Mouse (Mus musculus) left cerebral cortex, adult 9 months (tissue): ENCODE results near the gene Lemd2.

Source experiments
- DNase-seq, 2 experiments: peaks; one replicate each; pipeline ENCODE4 v3.0.0; 2022; ENCODE audit warnings: low spot score in 2 of 2

The Lemd2 gene

DNA sequence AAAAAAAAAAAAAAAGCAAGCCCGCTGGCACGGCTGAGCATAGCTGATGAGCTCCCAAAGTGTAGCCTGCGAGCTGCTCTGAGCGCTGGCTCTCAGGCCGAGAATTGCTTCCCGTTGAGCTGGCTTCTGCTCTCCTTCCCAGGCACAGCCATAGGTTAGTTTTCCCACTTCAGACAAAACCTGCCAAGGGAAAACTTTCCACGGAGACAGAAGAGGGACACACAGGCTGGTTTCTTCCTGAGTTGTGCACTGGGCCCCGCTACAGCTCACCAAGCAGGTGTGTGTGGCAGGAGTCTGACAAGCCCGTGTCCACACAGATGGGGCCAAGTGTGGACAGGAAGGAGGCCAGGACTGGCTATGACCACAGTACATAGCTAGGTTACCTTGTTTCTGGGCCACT, 15.4 kb downstream of the Lemd2 start:
- DNase-seq, result no peak

DNA sequence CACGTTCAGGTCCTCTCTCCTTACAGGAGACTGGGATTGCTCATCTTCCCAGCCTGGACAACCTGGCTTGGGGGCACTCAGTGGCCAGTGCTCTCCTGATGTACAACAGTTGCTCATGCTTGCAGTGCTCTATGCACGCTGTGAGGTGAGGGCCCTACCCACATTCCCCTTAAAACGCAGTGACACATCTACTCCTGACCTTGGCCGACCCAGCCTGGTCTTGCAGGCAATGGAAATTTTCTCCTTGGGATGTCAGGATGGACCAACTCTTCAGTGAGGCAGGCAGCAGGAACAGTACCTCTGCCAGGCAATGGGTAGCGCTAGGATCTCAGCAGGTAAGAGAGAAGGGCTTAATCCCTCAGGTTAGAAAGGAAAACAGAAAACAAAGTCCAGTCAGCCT, 17.2 kb downstream of the Lemd2 start:
- DNase-seq, result no peak

GRCm38 (mm10) chr17:27186068-27186467, 18.2 kb downstream of the Lemd2 start:
- DNase-seq, result no peak

- no peak for DNase-seq
These were observed 20.5 kb downstream of the Lemd2 start for GRCm38 (mm10) chr17:27183667-27184292.

DNA sequence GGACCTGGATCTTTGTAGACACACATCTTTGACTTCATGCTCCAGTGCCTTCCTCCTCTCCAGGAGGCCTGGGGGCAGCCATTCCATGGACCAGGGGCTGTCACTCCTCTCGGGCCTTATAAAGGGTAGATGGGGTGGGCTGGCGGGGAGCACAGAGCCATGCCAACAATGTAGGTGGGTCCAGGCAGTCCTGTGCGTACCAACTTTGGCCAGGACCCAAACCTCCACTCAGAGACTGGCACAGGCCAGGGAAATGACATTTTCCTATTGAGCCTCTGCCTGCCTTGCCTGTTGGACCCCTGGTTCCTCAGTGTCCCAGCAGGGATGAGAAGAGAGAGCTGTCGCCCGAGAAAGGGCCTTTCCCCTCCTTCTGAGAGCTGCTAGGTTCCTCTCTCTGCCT, 21.9 kb downstream of the Lemd2 start:
- DNase-seq, result no peak

- no peak for DNase-seq
These were observed 22.6 kb downstream of the Lemd2 start for GRCm38 (mm10) chr17:27181666-27182065.

- DNase-seq, result no peak
These were observed 24.5 kb downstream of the Lemd2 start for GRCm38 (mm10) chr17:27179681-27180280.

DNA sequence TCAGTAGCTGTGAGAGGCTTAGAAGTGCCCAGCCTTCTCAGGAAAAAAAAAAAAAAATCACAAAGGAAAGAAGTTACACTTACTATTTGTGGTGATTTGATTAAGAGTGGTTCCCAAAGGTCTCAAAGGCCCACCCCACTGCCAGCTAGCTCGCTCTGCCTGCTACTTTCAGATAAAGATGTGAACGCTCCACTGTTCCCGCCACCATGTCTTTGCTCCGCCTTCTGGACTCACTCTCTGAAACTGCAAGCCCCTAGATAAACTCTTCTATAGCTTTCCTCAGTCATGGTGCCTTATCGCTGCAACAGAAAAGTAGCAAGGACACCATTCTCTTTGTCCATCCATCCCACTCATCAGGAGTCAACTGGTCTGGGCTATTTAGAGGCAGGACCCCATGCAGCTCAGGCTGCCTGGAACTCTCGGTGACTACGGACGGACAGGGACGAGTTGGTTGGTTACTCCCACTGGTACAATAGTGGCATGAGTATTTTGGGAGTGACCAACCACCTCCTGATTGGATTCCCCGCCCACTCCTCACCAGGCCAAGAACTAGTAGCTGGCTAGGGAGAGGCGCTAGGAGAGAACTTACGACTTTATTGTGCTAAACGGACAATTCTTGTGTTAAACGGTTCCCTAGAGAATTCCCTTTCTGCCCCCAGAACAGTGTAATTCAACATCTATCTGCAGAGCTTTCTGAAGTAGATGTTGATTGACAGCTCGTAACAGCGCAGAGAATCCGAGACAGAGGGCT, 25.7 kb downstream of the Lemd2 start:
- no peak for DNase-seq

- DNase-seq, result no peak
These were observed 26.2 kb downstream of the Lemd2 start for GRCm38 (mm10) chr17:27178019-27178418.

DNA sequence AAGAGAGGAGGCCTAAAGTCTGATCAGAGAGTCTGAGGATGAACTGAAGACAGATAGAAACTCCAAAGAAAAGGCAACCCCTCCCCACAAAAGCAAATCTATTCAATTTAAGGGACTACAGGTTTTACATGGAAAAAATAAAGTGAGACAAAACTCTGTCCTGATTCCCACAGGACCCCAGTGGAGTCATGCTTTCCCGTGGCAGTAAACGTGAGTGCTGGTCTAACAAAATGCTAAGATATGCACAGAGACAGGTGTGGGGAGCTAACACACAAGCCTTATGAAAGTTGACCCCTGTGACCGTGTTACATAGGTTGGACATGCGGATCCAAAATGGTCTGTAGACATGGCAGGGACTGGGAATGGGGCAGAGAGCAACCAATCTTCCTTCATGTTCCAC, 27.5 kb downstream of the Lemd2 start:
- no peak for DNase-seq

- DNase-seq, result no peak
These were observed 28.0 kb downstream of the Lemd2 start for GRCm38 (mm10) chr17:27176287-27176686.

DNA sequence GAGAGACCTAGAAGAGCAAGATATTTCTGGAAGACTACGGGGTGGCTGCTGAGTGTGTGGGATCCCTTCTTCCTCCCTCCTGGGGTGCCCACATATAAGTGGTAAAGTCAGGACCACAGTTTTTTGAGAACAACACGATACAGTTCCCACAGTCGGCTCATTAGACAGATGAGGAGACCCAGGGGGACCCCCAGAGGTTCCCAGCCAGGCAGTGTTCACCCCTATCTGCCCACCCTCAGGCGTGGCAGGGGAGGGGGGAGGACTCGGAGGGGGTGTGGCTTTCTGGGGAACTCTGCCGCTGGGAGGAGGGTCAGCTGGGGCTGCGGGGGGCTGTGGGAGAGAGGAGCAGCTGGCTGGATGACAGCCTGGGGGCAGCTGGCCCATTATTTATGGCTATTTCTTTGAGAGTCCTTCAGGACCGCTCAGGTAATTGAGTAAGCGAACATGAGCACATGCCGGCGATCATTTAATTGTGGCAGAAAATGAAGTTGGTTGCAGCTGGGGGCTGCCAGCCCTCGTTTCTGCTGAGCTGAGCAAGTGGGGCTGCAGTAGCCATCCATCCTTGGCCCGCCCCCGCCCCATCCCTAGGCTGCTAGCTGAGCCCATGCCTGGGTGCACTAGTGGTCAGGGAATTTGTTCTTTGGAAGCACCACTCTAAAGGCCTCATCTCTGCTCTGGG, 28.9 kb downstream of the Lemd2 start:
- DNase-seq, result no peak

- DNase-seq, result no peak
These were observed 30.6 kb downstream of the Lemd2 start for GRCm38 (mm10) chr17:27173715-27174114.

DNA sequence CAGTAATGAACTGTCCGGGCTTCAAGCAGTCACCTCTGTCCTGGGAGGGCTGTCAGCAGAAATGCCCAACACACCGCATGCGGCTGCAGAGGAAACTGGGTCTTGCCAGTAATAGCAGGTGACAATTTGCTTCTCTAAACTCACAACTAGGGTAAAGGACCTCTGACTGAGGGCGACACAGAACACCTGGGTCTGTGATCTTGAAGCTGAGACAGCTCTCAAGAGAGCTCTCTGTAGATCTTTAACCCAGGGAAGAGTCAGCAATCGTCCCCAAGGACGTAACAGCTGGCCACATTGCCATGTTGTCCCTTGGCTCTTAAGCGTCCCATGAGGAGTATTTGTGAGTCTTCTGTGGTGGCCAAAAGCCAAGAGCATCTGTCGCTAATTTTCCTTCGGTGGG, 31.8 kb downstream of the Lemd2 start:
- no peak for DNase-seq

GRCm38 (mm10) chr17:27171121-27171520, 33.1 kb downstream of the Lemd2 start:
- no peak for DNase-seq

DNA sequence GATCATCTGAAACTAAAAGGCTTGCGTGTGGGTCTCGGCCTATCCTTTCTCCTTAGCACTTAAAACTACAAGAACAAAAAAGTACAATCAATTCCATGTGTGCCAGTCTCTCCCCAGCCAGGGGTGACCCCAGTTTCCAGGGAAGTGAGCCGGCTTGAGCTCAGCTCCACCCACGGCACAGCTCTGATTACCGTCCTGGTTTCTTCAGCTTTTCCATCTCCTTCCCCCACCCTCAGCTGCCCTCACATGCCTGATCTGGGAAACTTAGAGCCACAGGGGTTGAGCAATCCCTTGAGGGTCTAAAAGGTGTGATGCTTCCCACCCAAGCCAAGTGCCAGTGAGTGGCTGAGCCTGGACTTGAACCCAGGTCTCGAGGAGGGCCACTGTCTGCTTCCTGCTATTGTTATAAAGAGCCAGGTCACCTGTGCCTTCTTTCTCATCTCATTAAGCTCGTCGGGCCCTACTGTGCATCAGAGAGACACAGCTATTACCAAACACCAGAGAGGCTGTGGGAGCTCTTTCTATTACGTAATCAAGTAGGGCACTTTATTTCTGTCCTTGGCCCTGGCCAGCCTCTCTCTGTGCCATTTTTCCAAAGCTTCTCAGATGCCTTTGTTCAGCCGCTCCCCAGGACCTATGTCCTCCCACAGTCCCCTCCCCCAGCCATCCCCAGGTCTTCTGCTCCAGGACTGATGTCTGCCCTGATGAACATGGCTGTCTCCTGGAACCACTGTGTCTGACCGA, 34.1 kb downstream of the Lemd2 start:
- no peak for DNase-seq

- DNase-seq, result no peak
These were observed 35.7 kb downstream of the Lemd2 start for GRCm38 (mm10) chr17:27168569-27168968.

DNA sequence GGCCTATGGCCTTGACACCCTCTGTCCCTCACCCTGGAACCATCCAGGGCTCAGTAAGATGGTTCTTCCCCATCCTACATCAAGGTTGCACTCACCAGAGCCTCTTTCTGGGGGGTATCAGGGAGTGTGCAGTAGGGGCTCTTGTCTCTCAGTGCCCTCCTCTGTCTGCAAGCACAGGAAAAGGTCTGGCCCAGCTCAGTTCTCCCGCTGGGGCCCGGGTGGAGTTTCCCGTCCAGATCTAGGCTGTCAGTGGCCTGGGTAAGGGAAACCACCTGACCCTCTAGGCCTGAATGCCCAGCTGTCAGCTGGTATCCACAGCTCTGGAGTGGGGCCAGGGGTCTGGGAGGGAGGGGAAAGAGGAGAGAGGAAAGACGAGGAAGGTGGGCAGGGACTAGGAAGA, 36.7 kb downstream of the Lemd2 start, which contains the start of gene Ip6k3:
Gene Ip6k3, minus strand, starts transcription at position 251 of the 400 bp plus-strand sequence.
- DNase-seq, result no peak

- no peak for DNase-seq
These were observed 37.4 kb downstream of the Lemd2 start for GRCm38 (mm10) chr17:27166901-27167300.

DNA sequence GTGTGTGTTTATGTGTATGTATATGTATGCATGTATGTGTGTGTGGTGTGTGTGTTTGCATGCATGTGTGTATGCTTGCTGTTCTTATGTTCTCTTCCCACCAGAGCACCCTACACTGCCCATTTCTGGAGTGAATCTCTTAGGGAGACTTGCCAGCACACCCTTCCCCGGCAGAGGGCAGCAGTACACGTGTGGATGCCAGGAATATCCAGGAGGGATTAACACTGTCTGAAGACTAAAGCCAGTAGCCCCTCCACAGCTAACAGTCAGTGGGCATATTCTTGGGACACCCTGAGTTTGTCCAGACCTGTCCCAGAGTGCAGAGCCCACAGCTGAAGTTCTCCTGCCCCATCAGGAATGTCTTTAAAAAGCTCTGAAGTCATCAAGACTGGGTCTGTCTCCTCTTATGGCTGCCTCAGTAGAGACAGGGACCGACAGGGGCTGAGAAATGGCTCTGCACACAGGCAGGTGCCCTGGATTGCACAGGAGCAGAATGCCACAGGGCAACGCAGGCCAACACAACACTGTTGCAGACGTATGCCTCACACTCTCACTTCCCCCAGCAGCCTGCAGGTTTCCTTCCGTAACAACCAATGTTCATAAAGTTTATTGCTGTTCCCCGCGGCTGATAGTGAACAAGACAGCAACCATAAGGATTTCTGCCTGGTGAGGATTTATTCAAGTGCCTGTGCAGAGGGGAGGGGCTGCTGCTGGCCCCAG, 39.1 kb downstream of the Lemd2 start:
- peak in 1 of 2 experiments; percentile 71 for DNase-seq

DNA sequence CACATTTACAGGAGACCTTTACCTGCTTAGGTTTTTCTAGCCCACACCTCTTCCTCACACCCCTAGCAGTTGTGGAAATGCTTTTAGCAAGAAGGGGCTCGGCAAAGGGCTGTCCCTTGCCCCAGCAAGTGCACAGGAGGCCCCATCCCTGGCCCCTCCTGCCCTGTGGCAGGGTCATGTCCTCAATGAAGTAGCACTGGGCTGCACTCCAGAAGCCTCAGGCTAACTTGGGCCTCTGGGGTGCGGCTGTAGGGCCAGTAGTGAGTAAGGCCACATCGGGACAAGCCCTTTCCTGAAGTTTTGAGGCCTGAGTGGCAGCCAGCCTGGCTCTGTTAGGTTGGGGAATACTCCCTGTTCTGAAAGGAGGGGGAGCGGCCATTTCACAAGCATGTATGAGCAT, 43.4 kb downstream of the Lemd2 start:
- DNase-seq, result no peak
